Mouse (Mus musculus): ENCODE measurements at regions not wholly inside any gene's neighbourhood (a gene's known extent, or its start where the extent isn't known, plus 50 kb on each side); places are given as distances from the start of the nearest gene placed in this dataset.
A peak's percentile ranks its signal among the peaks of the same experiment; 100 is the strongest.

DNA sequence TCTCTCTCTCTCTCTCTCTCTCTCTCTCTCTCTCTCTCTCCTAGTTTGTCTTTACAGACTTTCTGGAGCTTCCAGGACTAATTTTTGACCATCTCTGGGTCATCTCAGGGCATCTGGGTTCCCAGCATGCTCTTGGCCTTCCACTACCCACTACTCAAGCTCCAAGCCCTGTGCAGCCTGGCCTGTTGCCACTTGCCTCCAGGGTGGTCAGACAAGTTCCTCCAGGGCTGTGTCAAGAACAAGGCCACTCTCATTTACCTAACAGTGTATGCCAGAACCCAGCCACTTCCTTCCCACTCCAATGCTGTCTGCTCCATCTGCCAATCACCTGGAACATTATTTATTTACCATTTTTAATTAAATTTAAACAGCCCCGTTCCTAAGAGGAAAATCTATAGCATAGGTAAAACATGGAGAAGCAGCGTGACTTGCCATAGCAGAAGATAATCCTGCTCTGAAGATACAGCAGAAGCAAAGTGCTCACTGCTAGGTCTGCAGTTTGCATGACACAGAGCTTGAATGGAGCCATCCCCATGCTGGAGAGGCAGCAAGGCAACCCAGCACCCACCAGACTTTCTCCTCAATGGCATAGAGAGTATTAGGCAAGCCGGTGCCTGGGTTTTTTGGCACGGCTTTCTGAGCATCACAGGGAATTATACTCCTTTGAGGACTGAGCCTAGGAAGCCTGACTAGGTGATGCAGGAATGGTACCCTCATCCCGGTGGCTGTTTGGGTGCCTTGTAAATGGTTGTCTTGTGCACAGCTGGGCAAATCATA is 54.0 kb downstream of the Foxi1 start:
- no peaks in the 10 kb centered on the region for H3K9me3 ChIP-seq (ENCODE audit: control insufficient read depth, low read length)
- no peak overlapping the region for H3K27ac ChIP-seq (ENCODE audit: low read depth)
- DNase-seq (ENCODE audit: low spot score) (no peak), ATAC-seq (replicated peaks; ENCODE audit: low FRiP score, low TSS enrichment, low read depth) (no peak)
- 85% methylated on average over 5 of the region's 5 CpGs for WGBS
- H3K9ac ChIP-seq (ENCODE audit: low read length): no peak overlapping the region
- H3K27me3 ChIP-seq (replicated peaks; ENCODE audit: control insufficient read depth, insufficient read depth, low read length): no peaks in the 10 kb centered on the region
- no peak overlapping the region for H3K4me3 ChIP-seq (ENCODE audit: low read depth, low read length)
- no peaks in the 10 kb centered on the region for H3K4me1 ChIP-seq (replicated peaks; ENCODE audit: control insufficient read depth, insufficient read depth, low read length)
- H3K4me2 ChIP-seq (ENCODE audit: low read length): no peak overlapping the region
- no peaks in the 10 kb centered on the region for H3K36me3 ChIP-seq (ENCODE audit: control insufficient read depth, insufficient read depth, low read length)

DNA sequence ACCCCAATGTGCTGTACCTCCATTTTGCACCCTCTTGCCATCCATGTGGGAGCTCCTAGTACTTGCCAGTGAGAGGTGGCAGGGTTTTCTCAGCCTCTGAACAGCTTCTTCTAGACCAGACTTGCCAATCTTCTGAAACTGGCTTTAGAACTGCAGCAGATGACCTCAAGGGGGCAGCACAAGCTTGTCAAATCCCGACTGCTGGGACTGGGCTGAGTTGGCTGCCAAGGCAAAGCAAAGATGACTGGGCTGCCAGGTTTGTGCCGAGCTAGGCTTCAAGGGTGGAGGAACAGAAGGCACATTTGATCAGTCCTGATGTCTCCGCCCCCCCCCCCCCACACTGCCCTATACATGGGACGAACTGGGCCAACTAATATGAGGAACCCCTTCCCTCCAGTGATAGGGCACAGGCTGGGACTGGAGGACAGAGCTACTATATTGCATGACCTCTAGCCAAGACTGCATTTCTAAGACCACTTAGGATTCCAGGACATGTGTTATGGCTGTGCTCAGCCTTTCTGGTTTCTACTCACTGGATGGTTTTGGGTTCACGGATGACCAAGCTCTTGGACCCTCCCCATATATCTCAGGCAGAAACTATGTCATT is 51.1 kb upstream of the 4930469K13Rik start:
- H3K9me3 ChIP-seq (ENCODE audit: control insufficient read depth, low read length): no peaks in the 10 kb centered on the region
- whole genome bisulfite sequencing: 26% methylated on average over 5 of the region's 5 CpGs
- no peak overlapping the region for H3K27ac ChIP-seq (ENCODE audit: low read depth)
- H3K9ac ChIP-seq (ENCODE audit: low read length): no peak overlapping the region
- no peaks in the 10 kb centered on the region for H3K36me3 ChIP-seq (ENCODE audit: control insufficient read depth, insufficient read depth, low read length)
- DNase-seq (ENCODE audit: low spot score) (peak; percentile 88), ATAC-seq (replicated peaks; ENCODE audit: low FRiP score, low TSS enrichment, low read depth) (peak; percentile 47; the same call in 1 of the 2 replicates)
- no peak overlapping the region for H3K4me2 ChIP-seq (ENCODE audit: low read length)
- no peak overlapping the region for H3K4me3 ChIP-seq (ENCODE audit: low read depth, low read length)
- no peaks in the 10 kb centered on the region for H3K4me1 ChIP-seq (replicated peaks; ENCODE audit: control insufficient read depth, insufficient read depth, low read length)
- no peaks in the 10 kb centered on the region for H3K27me3 ChIP-seq (replicated peaks; ENCODE audit: control insufficient read depth, insufficient read depth, low read length)

Measured in intestine, embryonic 14.5 days (tissue).